Mouse (Mus musculus): ENCODE measurements around the gene Ltbp4. TPM values are rescaled to one million over a fixed set of nuclear protein-coding genes. Genes with fewer than 3 reads are reported as not detected.

Ltbp4 gene
- polyA plus RNA-seq, 1 experiment = 199 TPM

DNA sequence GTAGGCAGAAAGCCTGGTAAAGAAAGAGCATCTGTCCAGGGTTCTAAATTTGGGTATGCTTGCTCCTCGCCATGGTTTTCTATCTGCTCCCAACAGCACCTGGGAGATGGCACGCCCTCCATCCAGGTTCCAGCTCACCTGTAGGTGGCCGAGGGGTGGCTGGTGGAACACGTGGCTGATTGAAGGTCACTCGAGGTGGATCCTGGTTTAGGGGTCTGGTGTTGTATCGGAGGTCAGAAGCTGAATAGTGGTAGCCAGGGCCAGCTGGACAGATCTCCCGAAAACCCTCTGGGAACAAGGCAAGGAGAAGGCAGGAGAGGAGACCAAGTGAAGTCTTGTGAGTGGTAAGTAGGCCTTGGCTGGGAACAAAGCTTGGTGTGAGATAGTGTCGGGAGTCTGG lies 10.0 kb downstream of the Ltbp4 start:
- DNase-seq (ENCODE audit: low read depth) = no peak

- no peak for DNase-seq (ENCODE audit: low read depth)
Observed at GRCm38 (mm10) chr7:27326101-27326880, 11.2 kb downstream of the Ltbp4 start.

DNA sequence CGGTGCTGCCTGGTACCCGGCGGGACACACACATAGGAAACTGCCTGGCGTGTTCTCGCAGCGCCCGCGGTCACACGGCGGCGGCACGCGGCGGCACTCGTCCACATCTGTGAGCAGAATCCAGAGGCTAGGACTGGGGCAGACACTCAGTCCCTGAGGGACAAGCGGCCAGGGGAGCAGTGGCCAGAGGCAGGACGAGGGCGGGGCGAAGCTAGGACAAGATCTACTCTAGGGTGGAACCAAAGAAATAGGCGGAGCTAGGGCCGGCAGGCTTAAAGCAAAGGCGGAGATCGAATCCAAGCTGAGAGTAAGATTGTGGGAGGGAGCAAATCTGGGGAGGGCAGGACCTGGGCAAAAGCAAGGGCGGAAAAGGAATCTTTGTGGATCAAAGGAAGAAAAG lies 11.8 kb downstream of the Ltbp4 start:
- no peak for DNase-seq (ENCODE audit: low read depth)

- DNase-seq (ENCODE audit: low read depth) = no peak
Observed at GRCm38 (mm10) chr7:27324928-27325327, 12.6 kb downstream of the Ltbp4 start.

DNA sequence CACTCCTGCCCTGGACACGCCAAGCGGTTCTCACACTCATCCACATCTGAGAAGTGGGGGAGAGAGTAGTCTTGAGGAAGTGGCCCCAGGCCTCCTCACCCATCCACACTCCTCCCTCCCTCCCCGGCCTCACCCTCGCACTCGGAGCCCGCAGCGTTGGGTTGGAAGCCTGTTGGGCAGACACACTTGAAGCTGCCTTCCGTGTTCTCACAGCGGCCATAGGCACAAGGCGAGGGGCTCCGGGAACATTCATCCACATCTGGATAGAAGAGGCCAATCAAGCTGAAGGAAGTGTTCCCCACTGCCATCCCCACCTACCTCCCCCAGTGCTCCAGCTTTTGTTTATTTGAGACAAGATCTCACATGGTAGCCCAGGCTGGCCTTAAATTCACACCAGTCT lies 13.3 kb downstream of the Ltbp4 start:
- DNase-seq (ENCODE audit: low read depth) = no peak

GRCm38 (mm10) chr7:27323001-27323400 lies 14.5 kb downstream of the Ltbp4 start:
- DNase-seq (ENCODE audit: low read depth) = no peak

- no peak for DNase-seq (ENCODE audit: low read depth)
Observed at GRCm38 (mm10) chr7:27322291-27322690, 15.2 kb downstream of the Ltbp4 start.

- DNase-seq (ENCODE audit: low read depth) = no peak
Observed at GRCm38 (mm10) chr7:27319411-27319810, 18.1 kb downstream of the Ltbp4 start.

- no peak for DNase-seq (ENCODE audit: low read depth)
Observed at GRCm38 (mm10) chr7:27315958-27316357, 21.5 kb downstream of the Ltbp4 start.

GRCm38 (mm10) chr7:27314393-27314792 lies 23.1 kb downstream of the Ltbp4 start:
- DNase-seq (ENCODE audit: low read depth) = no peak

GRCm38 (mm10) chr7:27311651-27312284 lies 25.7 kb downstream of the Ltbp4 start:
- DNase-seq (ENCODE audit: low read depth) = no peak

GRCm38 (mm10) chr7:27310996-27311535 lies 26.4 kb downstream of the Ltbp4 start:
- DNase-seq (ENCODE audit: low read depth) = no peak

GRCm38 (mm10) chr7:27310306-27310705 lies 27.2 kb downstream of the Ltbp4 start:
- no peak for DNase-seq (ENCODE audit: low read depth)

DNA sequence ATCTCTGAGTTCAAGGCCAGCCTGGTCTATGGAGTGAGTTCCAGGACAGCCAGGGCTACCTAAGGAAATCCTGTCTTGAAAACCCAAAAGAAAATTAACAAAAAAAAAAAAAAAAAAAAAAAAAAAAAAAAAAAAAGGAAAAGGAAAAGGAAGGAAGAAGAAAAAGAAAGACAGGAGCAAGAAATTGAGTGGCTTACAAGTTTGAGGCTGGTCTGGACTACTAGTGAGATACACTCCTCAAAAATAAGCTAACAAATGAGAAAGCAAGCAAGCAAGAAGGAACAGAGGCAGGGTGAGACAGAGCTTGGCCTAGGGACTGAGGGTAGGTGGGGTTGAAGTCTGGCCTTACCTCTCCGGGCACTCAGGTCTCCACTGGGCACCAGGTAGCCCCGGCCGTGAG lies 27.7 kb downstream of the Ltbp4 start:
- DNase-seq (ENCODE audit: low read depth) = no peak

DNA sequence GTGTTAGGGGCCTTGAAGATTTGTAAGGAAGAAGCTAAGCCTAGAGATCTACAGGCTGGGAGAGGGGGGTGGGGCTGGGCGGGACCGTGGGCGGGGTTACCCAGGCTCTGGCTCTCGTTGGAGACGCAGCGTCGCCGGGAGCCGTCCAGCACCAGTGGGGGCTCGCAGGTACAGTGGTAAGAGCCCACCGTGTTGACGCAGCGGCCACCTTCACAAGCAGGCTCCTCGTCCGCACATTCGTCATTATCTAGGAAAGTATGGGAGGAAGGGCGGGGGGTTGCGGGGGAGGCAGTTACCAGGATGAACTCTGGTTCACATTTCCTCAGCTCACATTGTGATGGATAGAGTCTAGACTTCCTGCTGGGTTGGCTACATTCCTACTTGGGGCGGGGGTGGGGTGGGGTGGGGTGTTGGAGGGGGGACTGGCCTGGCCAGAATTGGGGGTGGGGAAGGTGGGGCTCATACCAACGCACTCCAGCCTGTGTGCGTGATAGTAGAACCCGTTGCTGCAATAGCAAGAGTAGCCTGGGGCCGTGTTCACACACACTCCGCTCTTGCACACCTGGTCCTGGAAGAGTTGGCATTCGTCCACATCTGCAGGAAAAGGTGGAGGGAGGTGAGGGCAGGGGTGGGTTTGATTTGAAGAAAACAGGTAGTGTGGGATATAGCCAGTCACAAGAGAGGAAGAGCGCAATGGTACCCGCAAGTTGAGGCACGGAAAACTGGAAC lies 28.5 kb downstream of the Ltbp4 start:
- DNase-seq (ENCODE audit: low read depth) = no peak

DNA sequence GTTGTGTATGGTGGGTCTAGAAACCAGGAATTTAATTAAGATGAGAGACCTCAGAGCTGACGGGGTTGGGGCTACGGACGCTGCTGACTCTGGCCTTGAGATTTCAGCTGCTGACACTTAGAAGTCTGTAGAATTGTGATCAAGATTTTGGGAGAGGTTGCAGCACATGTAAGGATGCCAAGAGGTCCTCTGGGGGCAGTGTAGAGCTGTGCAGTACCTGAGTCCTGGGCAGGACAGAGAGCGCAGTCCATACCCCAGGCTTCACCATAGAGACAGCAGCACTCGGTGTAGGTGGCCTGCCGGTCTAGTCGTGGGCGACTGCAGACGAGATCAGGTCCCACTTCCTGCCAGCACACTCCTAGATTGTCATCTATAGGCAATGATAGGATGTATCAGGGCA lies 29.9 kb downstream of the Ltbp4 start:
- no peak for DNase-seq (ENCODE audit: low read depth)

- DNase-seq (ENCODE audit: low read depth) = no peak
Observed at GRCm38 (mm10) chr7:27306161-27307160, 31.0 kb downstream of the Ltbp4 start.

DNA sequence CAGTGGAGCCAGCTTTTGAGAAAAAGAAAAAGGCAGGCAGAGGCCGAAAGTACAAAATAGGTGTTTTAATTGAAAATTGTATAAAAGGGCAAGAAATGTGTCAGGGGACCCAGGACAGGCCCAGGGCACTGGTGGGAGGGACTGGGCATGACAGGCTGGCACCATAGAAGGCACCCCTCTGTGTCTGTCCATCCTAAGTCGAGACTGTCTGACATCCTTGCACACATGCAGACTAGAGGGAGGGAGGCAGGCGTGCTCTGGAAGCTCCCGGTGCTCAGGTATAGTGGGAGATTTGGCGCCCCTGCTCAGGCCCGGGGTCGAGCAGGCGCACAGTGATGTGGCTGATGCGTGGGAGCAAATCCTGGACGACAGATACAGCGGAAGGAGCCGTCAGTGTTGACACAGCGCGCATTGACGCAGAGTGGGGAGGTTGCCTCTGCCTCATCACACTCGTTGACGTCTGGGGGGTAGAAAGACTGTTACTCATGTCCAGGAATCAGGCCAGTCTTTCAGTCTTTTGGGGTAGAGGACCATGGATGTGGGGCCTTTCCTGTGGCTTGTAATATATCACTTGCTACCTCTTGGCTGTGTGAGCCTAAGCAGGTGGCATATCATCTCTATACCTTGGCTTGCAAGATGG lies 32.3 kb downstream of the Ltbp4 start:
- no peak for DNase-seq (ENCODE audit: low read depth)

GRCm38 (mm10) chr7:27302172-27302571 lies 35.3 kb downstream of the Ltbp4 start:
- no peak for DNase-seq (ENCODE audit: low read depth)

DNA sequence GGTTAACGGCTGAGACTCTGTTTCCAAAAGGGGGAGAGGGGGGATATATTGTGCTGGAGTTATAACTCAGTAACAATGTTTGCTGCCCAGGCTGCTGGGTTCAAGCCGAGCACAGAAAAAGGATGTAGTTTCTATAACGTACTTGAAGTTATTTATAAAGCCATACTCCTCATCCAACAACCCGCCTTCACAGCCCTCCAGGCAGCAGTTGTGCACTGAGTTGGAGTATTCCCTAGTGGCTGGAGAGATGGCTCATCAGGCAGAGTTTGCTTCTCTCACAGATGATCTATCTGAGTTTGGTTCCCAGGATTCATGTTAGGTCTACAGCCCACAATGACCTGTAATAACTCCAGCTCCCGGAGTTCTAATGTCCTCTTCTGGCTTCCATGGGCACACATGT lies 36.7 kb downstream of the Ltbp4 start:
- DNase-seq (ENCODE audit: low read depth) = no peak

DNA sequence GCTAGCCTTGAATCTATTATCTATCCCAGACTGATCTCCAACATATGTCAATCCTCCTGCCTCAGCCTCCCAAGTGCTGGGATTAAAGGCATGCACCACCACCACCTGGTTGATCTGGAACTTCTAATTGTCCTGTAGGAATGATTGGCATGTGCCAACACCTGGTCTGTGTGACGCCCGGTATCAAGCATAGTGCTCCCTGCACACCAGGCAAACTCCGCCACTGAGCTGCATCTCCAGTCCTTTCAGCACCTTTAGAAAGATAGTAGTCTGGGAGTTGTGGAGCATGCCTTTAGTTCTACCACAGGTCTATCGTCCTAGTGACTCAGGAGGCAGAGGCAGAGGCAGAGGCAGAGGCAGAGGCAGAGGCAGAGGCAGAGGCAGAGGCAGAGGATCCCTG lies 37.1 kb downstream of the Ltbp4 start:
- DNase-seq (ENCODE audit: low read depth) = no peak
